Mouse (Mus musculus): ENCODE data around the gene Atp8b3.

DNA sequence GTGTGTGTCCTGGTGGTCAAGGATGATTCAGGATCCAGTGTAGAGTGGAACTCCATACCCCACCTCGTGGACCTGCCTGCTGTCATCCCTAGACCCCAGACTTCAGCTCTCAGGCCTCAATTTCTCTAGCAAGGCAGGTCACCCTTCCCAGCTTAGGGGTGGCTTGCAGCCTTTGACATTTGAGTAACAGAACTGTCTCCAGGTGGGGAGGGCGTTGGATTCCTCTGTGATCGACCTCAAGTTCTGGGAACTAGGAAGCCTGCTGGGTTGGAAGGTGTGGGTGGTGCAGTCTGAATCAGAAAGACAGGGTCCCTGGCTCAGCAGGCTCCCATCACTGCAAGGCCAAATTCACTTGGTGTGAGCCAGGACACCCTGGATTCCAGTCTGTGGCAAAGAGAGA lies 36.0 kb upstream of the Atp8b3 start:
- TF ChIP-seq CTCF (IDR thresholded peaks at IDR 0.05; ENCODE audit: low read depth): no peak
- no peak for TF ChIP-seq EP300 (IDR thresholded peaks at IDR 0.05; ENCODE audit: low read depth)

Measured in liver, postnatal 0 days (tissue).